In the genomic region with DNA sequence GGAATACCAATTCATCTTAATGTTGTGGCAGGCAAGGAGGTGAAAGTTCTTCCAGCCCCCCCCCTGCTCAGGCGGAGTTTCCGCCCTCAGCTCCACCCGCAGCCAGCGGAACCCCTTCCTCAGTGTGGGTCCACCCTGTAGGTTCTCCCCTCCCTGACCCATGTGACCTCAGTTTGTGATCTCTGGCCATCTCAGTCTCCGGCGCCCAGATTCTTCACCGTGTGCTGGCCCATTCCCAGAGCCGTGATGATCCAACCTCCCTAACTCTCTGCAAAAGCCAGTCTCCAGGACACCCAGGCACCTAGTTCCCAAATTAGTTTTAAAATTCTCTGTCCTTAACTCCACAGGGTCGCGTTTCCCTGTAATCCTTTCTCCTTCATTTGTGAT, we compare ENCODE assay signal across 20 mouse cellular contexts. TPM values are rescaled to one million over a fixed set of nuclear protein-coding genes. Genes with fewer than 3 reads are reported as not detected.
A peak's percentile ranks its signal among the peaks of the same experiment; 100 is the strongest.
DNase-seq lines count a peak whose midpoint lies in the region; ATAC-seq and TF ChIP-seq lines count a peak whose summit lies in the region.
"Had no signal": no experiment of that assay in that cellular context is flagged by ENCODE, and none has a peak within 500 bp of the region (broad histone marks: within the 10 kb centered on the region; RNA-seq: fewer than 3 reads in every experiment).

No protein-coding gene starts in this region.

- H3K9ac ChIP-seq in forebrain, postnatal 0 days, result no peak overlapping the region
- no peak overlapping the region for H3K9ac ChIP-seq in intestine, embryonic 14.5 days (ENCODE audit: low read length)
- H3K9ac ChIP-seq in intestine, embryonic 15.5 days, result no peak overlapping the region
- H3K9ac ChIP-seq in midbrain, embryonic 15.5 days, result no peak overlapping the region
- H3K9ac ChIP-seq in embryonic facial prominence, embryonic 12.5 days, result no peak overlapping the region
- H3K9ac ChIP-seq: liver, embryonic 14.5 days; stomach, embryonic 15.5 days had no signal

- H3K9me3 ChIP-seq in forebrain, embryonic 10.5 days, result no peaks in the 10 kb centered on the region
- no peaks in the 10 kb centered on the region for H3K9me3 ChIP-seq in forebrain, postnatal 0 days (ENCODE audit: low read length)
- H3K9me3 ChIP-seq in intestine, embryonic 14.5 days (ENCODE audit: control insufficient read depth, low read length), result no peaks in the 10 kb centered on the region
- H3K9me3 ChIP-seq in intestine, embryonic 15.5 days, result no peaks in the 10 kb centered on the region
- H3K9me3 ChIP-seq in midbrain, embryonic 10.5 days (replicated peaks), result no peaks in the 10 kb centered on the region
- H3K9me3 ChIP-seq in midbrain, embryonic 15.5 days, result no peaks in the 10 kb centered on the region
- H3K9me3 ChIP-seq in embryonic facial prominence, embryonic 12.5 days, result no peaks in the 10 kb centered on the region
- H3K9me3 ChIP-seq: stomach, embryonic 15.5 days had no signal

- ATAC-seq in forebrain, postnatal 0 days, result no peak
- ATAC-seq in intestine, embryonic 14.5 days (replicated peaks; ENCODE audit: low FRiP score, low TSS enrichment, low read depth), result no peak
- no peak for ATAC-seq in intestine, embryonic 15.5 days
- no peak for ATAC-seq in midbrain, embryonic 15.5 days (replicated peaks)
- no peak for ATAC-seq in embryonic facial prominence, embryonic 12.5 days (ENCODE audit: insufficient number of reproducible peaks, insufficient read depth, low FRiP score, low TSS enrichment)
- ATAC-seq: hindbrain, postnatal 0 days had no signal

- 6% methylated on average over 10 of the region's 10 CpGs for WGBS in forebrain, embryonic 10.5 days
- WGBS in forebrain, postnatal 0 days, result 10% methylated on average over 10 of the region's 10 CpGs
- 7% methylated on average over 10 of the region's 10 CpGs for WGBS in intestine, embryonic 14.5 days
- 13% methylated on average over 10 of the region's 10 CpGs for WGBS in intestine, embryonic 15.5 days
- 9% methylated on average over 10 of the region's 10 CpGs for WGBS in midbrain, embryonic 10.5 days
- 12% methylated on average over 10 of the region's 10 CpGs for WGBS in midbrain, embryonic 15.5 days
- 7% methylated on average over 10 of the region's 10 CpGs for WGBS in embryonic facial prominence, embryonic 12.5 days

- no peak for TF ChIP-seq CTCF in forebrain, postnatal 0 days (IDR thresholded peaks at IDR 0.05; ENCODE audit: low read depth)

- no peak for DNase-seq in forebrain, embryonic 10.5 days (ENCODE audit: extremely low spot score, low spot score)
- DNase-seq in forebrain, postnatal 0 days, result no peak
- DNase-seq in intestine, embryonic 14.5 days (ENCODE audit: low spot score), result no peak
- no peak for DNase-seq in midbrain, embryonic 10.5 days (ENCODE audit: low spot score)
- no peak for DNase-seq in adrenal gland, adult (ENCODE audit: inconsistent age in 2 of 2, low spot score in 1 of 2)
- DNase-seq: cerebellum, adult 9-11 months; gastrocnemius, adult 2 months; heart, adult 2 months; kidney, adult 8-10 months; lung, postnatal 14 days; spleen, adult 18-20 months had no signal

- H3K4me3 ChIP-seq in forebrain, embryonic 10.5 days, result peak overlapping the region; percentile 64
- H3K4me3 ChIP-seq in forebrain, postnatal 0 days (ENCODE audit: low read depth, low read length), result no peak overlapping the region
- 0 out of 2 replicates have a peak overlapping the region, but pooled peaks have one; percentile 2 for H3K4me3 ChIP-seq in intestine, embryonic 14.5 days (ENCODE audit: low read depth, low read length)
- H3K4me3 ChIP-seq in intestine, embryonic 15.5 days (replicated peaks), result no peak overlapping the region
- H3K4me3 ChIP-seq in midbrain, embryonic 10.5 days, result peak overlapping the region; percentile 60
- no peak overlapping the region for H3K4me3 ChIP-seq in midbrain, embryonic 15.5 days
- H3K4me3 ChIP-seq in embryonic facial prominence, embryonic 12.5 days, result peak overlapping the region; percentile 51
- H3K4me3 ChIP-seq: heart, adult 2 months had no signal

- H3K27me3 ChIP-seq in forebrain, embryonic 10.5 days (ENCODE audit: poor library complexity, severe bottlenecking), result peaks cover 93% of the 10 kb centered on the region
- peaks cover 72% of the 10 kb centered on the region for H3K27me3 ChIP-seq in forebrain, postnatal 0 days (ENCODE audit: insufficient read depth, low read length)
- H3K27me3 ChIP-seq in intestine, embryonic 14.5 days (replicated peaks; ENCODE audit: control insufficient read depth, insufficient read depth, low read length), result peaks cover 70% of the 10 kb centered on the region
- peaks cover 81% of the 10 kb centered on the region for H3K27me3 ChIP-seq in intestine, embryonic 15.5 days (replicated peaks)
- peaks cover 97% of the 10 kb centered on the region for H3K27me3 ChIP-seq in midbrain, embryonic 10.5 days (ENCODE audit: low read depth, poor library complexity, severe bottlenecking)
- peaks cover 71% of the 10 kb centered on the region for H3K27me3 ChIP-seq in midbrain, embryonic 15.5 days (replicated peaks)
- H3K27me3 ChIP-seq in embryonic facial prominence, embryonic 12.5 days, result peaks cover 89% of the 10 kb centered on the region

- peaks cover 83% of the 10 kb centered on the region for H3K4me1 ChIP-seq in forebrain, embryonic 10.5 days
- H3K4me1 ChIP-seq in forebrain, postnatal 0 days (ENCODE audit: insufficient read depth), result no peaks in the 10 kb centered on the region; the same call in 1 of the 2 replicates
- peaks cover 39% of the 10 kb centered on the region for H3K4me1 ChIP-seq in intestine, embryonic 14.5 days (replicated peaks; ENCODE audit: control insufficient read depth, insufficient read depth, low read length)
- peaks cover 36% of the 10 kb centered on the region for H3K4me1 ChIP-seq in intestine, embryonic 15.5 days (replicated peaks)
- peaks cover 81% of the 10 kb centered on the region for H3K4me1 ChIP-seq in midbrain, embryonic 10.5 days
- peaks cover 36% of the 10 kb centered on the region for H3K4me1 ChIP-seq in midbrain, embryonic 15.5 days
- peaks cover 52% of the 10 kb centered on the region for H3K4me1 ChIP-seq in embryonic facial prominence, embryonic 12.5 days

- H3K36me3 ChIP-seq in forebrain, embryonic 10.5 days (replicated peaks), result peaks cover 13% of the 10 kb centered on the region
- no peaks in the 10 kb centered on the region for H3K36me3 ChIP-seq in forebrain, postnatal 0 days (ENCODE audit: insufficient read depth)
- no peaks in the 10 kb centered on the region for H3K36me3 ChIP-seq in intestine, embryonic 14.5 days (ENCODE audit: control insufficient read depth, insufficient read depth, low read length)
- no peaks in the 10 kb centered on the region for H3K36me3 ChIP-seq in intestine, embryonic 15.5 days
- no peaks in the 10 kb centered on the region for H3K36me3 ChIP-seq in midbrain, embryonic 10.5 days
- no peaks in the 10 kb centered on the region for H3K36me3 ChIP-seq in midbrain, embryonic 15.5 days (replicated peaks)
- no peaks in the 10 kb centered on the region for H3K36me3 ChIP-seq in embryonic facial prominence, embryonic 12.5 days
- H3K36me3 ChIP-seq: stomach, embryonic 15.5 days had no signal

- H3K4me2 ChIP-seq in forebrain, postnatal 0 days (ENCODE audit: low read depth), result no peak overlapping the region; the same call in 1 of the 2 replicates
- peak overlapping the region; percentile 25; the same call in 1 of the 2 replicates for H3K4me2 ChIP-seq in intestine, embryonic 14.5 days (ENCODE audit: low read length)
- H3K4me2 ChIP-seq in intestine, embryonic 15.5 days (replicated peaks), result no peak overlapping the region
- no peak overlapping the region for H3K4me2 ChIP-seq in midbrain, embryonic 15.5 days
- peak overlapping the region; percentile 74 for H3K4me2 ChIP-seq in embryonic facial prominence, embryonic 12.5 days (replicated peaks)

- peak overlapping the region; percentile 88 for H3K27ac ChIP-seq in forebrain, embryonic 10.5 days
- no peak overlapping the region for H3K27ac ChIP-seq in forebrain, postnatal 0 days (ENCODE audit: low read depth, low read length)
- no peak overlapping the region for H3K27ac ChIP-seq in intestine, embryonic 14.5 days (ENCODE audit: low read depth)
- no peak overlapping the region for H3K27ac ChIP-seq in intestine, embryonic 15.5 days
- no peak overlapping the region for H3K27ac ChIP-seq in midbrain, embryonic 10.5 days (replicated peaks)
- no peak overlapping the region for H3K27ac ChIP-seq in midbrain, embryonic 15.5 days
- H3K27ac ChIP-seq in embryonic facial prominence, embryonic 12.5 days, result no peak overlapping the region
- H3K27ac ChIP-seq: gastrocnemius, adult 2 months; heart, adult 2 months; hindbrain, postnatal 0 days; left cerebral cortex, adult 2 months; liver, embryonic 14.5 days; stomach, embryonic 15.5 days had no signal

RNA-seq across cellular contexts. Expression of gene Rspo1, which starts 1.5 kb away (rescaled TPM):
- 40.0 and 46.8 TPM in 2 replicates for polyA plus RNA-seq in forebrain, embryonic 10.5 days (2016; fragmentation: Nextera tagmentation; extraction: Ambion mirVana)
- total RNA-seq in forebrain, postnatal 0 days (2014; rRNA removed), result 0.77 and 2.4 TPM in 2 replicates
- 0.87 and 1.9 TPM in 2 replicates for polyA plus RNA-seq in forebrain, postnatal 0 days (2015; fragmentation: Nextera tagmentation; extraction: Ambion mirVana)
- 13.9 and 14.6 TPM in 2 replicates for polyA plus RNA-seq in intestine, embryonic 14.5 days (2014; fragmentation: Nextera tagmentation; extraction: Ambion mirVana)
- polyA plus RNA-seq in intestine, embryonic 15.5 days (2015; fragmentation: Nextera tagmentation; extraction: Ambion mirVana), result 8.2 and 8.9 TPM in 2 replicates
- 11.0 and 16.4 TPM in 2 replicates for polyA plus RNA-seq in midbrain, embryonic 10.5 days (2016; fragmentation: Nextera tagmentation; extraction: Ambion mirVana)
- 2.4 and 3.7 TPM in 2 replicates for polyA plus RNA-seq in midbrain, embryonic 15.5 days (2015; fragmentation: Nextera tagmentation; extraction: Ambion mirVana)
- 7.2 and 11.4 TPM in 2 replicates for polyA plus RNA-seq in embryonic facial prominence, embryonic 12.5 days (2016; fragmentation: Nextera tagmentation; extraction: Ambion mirVana)
- total RNA-seq: megakaryocyte-erythroid progenitor cell, adult 5-6 weeks; MEL had no signal

RNA-seq across cellular contexts. Expression of gene Gnl2, which starts 28.7 kb away (rescaled TPM):
- polyA plus RNA-seq in forebrain, embryonic 10.5 days (2016; fragmentation: Nextera tagmentation; extraction: Ambion mirVana), result 99.7 and 107 TPM in 2 replicates
- 63.7 and 68.5 TPM in 2 replicates for total RNA-seq in forebrain, postnatal 0 days (2014; rRNA removed)
- polyA plus RNA-seq in forebrain, postnatal 0 days (2015; fragmentation: Nextera tagmentation; extraction: Ambion mirVana), result 82.3 and 84.0 TPM in 2 replicates
- 76.2 and 96.4 TPM in 2 replicates for polyA plus RNA-seq in intestine, embryonic 14.5 days (2014; fragmentation: Nextera tagmentation; extraction: Ambion mirVana)
- 69.3 and 73.1 TPM in 2 replicates for polyA plus RNA-seq in intestine, embryonic 15.5 days (2015; fragmentation: Nextera tagmentation; extraction: Ambion mirVana)
- 92.1 TPM in 2 replicates for polyA plus RNA-seq in midbrain, embryonic 10.5 days (2016; fragmentation: Nextera tagmentation; extraction: Ambion mirVana)
- polyA plus RNA-seq in midbrain, embryonic 15.5 days (2015; fragmentation: Nextera tagmentation; extraction: Ambion mirVana), result 96.9 and 104 TPM in 2 replicates
- 101 and 105 TPM in 2 replicates for polyA plus RNA-seq in embryonic facial prominence, embryonic 12.5 days (2016; fragmentation: Nextera tagmentation; extraction: Ambion mirVana)

RNA-seq across cellular contexts. Expression of gene Cdca8, which starts 48.6 kb away (rescaled TPM):
- polyA plus RNA-seq in forebrain, embryonic 10.5 days (2016; fragmentation: Nextera tagmentation; extraction: Ambion mirVana), result 293 and 297 TPM in 2 replicates
- total RNA-seq in forebrain, postnatal 0 days (2014; rRNA removed), result 7.3 and 10.1 TPM in 2 replicates
- 16.8 and 21.2 TPM in 2 replicates for polyA plus RNA-seq in forebrain, postnatal 0 days (2015; fragmentation: Nextera tagmentation; extraction: Ambion mirVana)
- polyA plus RNA-seq in intestine, embryonic 14.5 days (2014; fragmentation: Nextera tagmentation; extraction: Ambion mirVana), result 138 TPM in 2 replicates
- polyA plus RNA-seq in intestine, embryonic 15.5 days (2015; fragmentation: Nextera tagmentation; extraction: Ambion mirVana), result 125 and 128 TPM in 2 replicates
- 271 and 298 TPM in 2 replicates for polyA plus RNA-seq in midbrain, embryonic 10.5 days (2016; fragmentation: Nextera tagmentation; extraction: Ambion mirVana)
- 24.8 and 30.6 TPM in 2 replicates for polyA plus RNA-seq in midbrain, embryonic 15.5 days (2015; fragmentation: Nextera tagmentation; extraction: Ambion mirVana)
- 158 and 176 TPM in 2 replicates for polyA plus RNA-seq in embryonic facial prominence, embryonic 12.5 days (2016; fragmentation: Nextera tagmentation; extraction: Ambion mirVana)

RNA-seq across cellular contexts. Expression of gene 9930104L06Rik, which starts 50.9 kb away (rescaled TPM):
- polyA plus RNA-seq in forebrain, embryonic 10.5 days (2016; fragmentation: Nextera tagmentation; extraction: Ambion mirVana), result 16.4 and 17.5 TPM in 2 replicates
- 12.4 and 36.1 TPM in 2 replicates for total RNA-seq in forebrain, postnatal 0 days (2014; rRNA removed)
- polyA plus RNA-seq in forebrain, postnatal 0 days (2015; fragmentation: Nextera tagmentation; extraction: Ambion mirVana), result 6.0 and 8.7 TPM in 2 replicates
- polyA plus RNA-seq in intestine, embryonic 14.5 days (2014; fragmentation: Nextera tagmentation; extraction: Ambion mirVana), result 4.4 and 4.8 TPM in 2 replicates
- 10.1 and 10.7 TPM in 2 replicates for polyA plus RNA-seq in intestine, embryonic 15.5 days (2015; fragmentation: Nextera tagmentation; extraction: Ambion mirVana)
- 17.4 and 18.9 TPM in 2 replicates for polyA plus RNA-seq in midbrain, embryonic 10.5 days (2016; fragmentation: Nextera tagmentation; extraction: Ambion mirVana)
- 14.3 and 16.9 TPM in 2 replicates for polyA plus RNA-seq in midbrain, embryonic 15.5 days (2015; fragmentation: Nextera tagmentation; extraction: Ambion mirVana)
- 19.5 and 20.1 TPM in 2 replicates for polyA plus RNA-seq in embryonic facial prominence, embryonic 12.5 days (2016; fragmentation: Nextera tagmentation; extraction: Ambion mirVana)

Comparison
In these comparisons a context has a peak if more than half of its experiments do, and no peak if none do; other contexts are left out.
1. H3K4me3 ChIP-seq: peak in forebrain, embryonic 10.5 days (single experiment), intestine, embryonic 14.5 days (single experiment), midbrain, embryonic 10.5 days (single experiment) and embryonic facial prominence, embryonic 12.5 days (single experiment); none in forebrain, postnatal 0 days (single experiment), intestine, embryonic 15.5 days (single experiment) and midbrain, embryonic 15.5 days (single experiment).
2. H3K4me2 ChIP-seq: peak in intestine, embryonic 14.5 days (single experiment) and embryonic facial prominence, embryonic 12.5 days (single experiment); none in forebrain, postnatal 0 days (single experiment), intestine, embryonic 15.5 days (single experiment) and midbrain, embryonic 15.5 days (single experiment).